Mouse (Mus musculus) brown adipose tissue, adult 24 weeks (tissue): ENCODE measurements around the gene Ddx51. TPM values are rescaled to one million over a fixed set of nuclear protein-coding genes. Genes with fewer than 3 reads are reported as not detected.

Experiments used
- H3K27ac ChIP-seq: fragments of 200-500 bp; replicated peaks from 2 replicates; pipeline ENCODE4 v1.5.1; 2012; ENCODE audit warnings: low read depth, mild to moderate bottlenecking, low read length
- H3K4me1 ChIP-seq: fragments of 200-500 bp; 2 replicates; pipeline ENCODE4 v1.6.1; 2012; ENCODE audit warnings: low read length, mixed read lengths; ENCODE audit not compliant: control insufficient read depth, insufficient read depth, insufficient read length
- H3K4me3 ChIP-seq: fragments of 200-500 bp; 2 replicates; pipeline ENCODE4 v1.5.1; 2012; ENCODE audit warnings: low read depth, mild to moderate bottlenecking, low read length, moderate library complexity; ENCODE audit not compliant: insufficient read depth
- polyA plus RNA-seq: library from polyadenylated mRNA; stranded (reverse); fragments of >200 nt; gene quantifications from 2 replicates; pipeline ENCODE4 v1.2.4, GENCODE M21; 2012; ENCODE audit not compliant: missing spikeins, insufficient read depth, insufficient read length

Ddx51 gene
- 3.6 and 3.8 TPM in 2 replicates for polyA plus RNA-seq

- Histone ChIP-seq H3K27ac (no peak within 1 kb of the TSS), H3K4me3 (peak within 1 kb of the TSS; percentile 95), H3K4me1 (no peaks in the 10 kb centered on the region)
Observed at GRCm38 (mm10) chr5:110652719-110653648, at the start of gene Ddx51, which contains the start of gene Noc4l. Gene Ddx51, plus strand, starts transcription at chr5:110653451. Gene Noc4l, minus strand, starts transcription at chr5:110653417.

- Histone ChIP-seq H3K4me3 (no peak overlapping the region), H3K4me1 (peaks cover 3% of the 10 kb centered on the region; the same call in 1 of the 2 replicates), H3K27ac (no peak overlapping the region)
Observed at GRCm38 (mm10) chr5:110604311-110604710, 48.9 kb upstream of the Ddx51 start.

GRCm38 (mm10) chr5:110605531-110606221 lies 47.6 kb upstream of the Ddx51 start:
- no peak overlapping the region for H3K4me3 ChIP-seq
- H3K4me1 ChIP-seq = peaks cover 3% of the 10 kb centered on the region; the same call in 1 of the 2 replicates
- no peak overlapping the region for H3K27ac ChIP-seq

- no peak overlapping the region for H3K4me3 ChIP-seq
- H3K27ac ChIP-seq = no peak overlapping the region
- peaks cover 1% of the 10 kb centered on the region; the same call in 1 of the 2 replicates for H3K4me1 ChIP-seq
Observed at GRCm38 (mm10) chr5:110607767-110608166, 45.5 kb upstream of the Ddx51 start.

DNA sequence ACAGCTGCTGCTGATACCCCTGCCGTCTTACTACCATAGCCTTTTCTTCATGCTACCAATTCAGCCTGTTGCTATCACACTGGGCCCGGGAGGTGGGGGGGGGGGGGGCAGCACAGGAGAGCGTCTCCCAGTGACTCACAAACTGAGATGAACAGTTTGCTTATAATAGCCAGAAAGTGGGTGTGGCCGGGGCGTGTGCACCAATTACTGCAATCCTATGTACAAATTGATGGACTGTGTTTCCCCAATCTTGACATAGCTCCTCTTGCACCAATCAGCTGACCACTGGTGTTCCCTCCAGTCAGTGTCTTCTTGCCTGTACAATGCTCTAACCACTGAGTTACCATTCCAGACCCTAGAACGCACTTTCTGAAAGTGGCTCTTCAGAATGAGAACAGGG lies 44.9 kb upstream of the Ddx51 start:
- Histone ChIP-seq H3K4me3 (no peak overlapping the region), H3K4me1 (no peaks in the 10 kb centered on the region; the same call in 1 of the 2 replicates), H3K27ac (no peak overlapping the region)

GRCm38 (mm10) chr5:110608941-110609340 lies 44.3 kb upstream of the Ddx51 start:
- Histone ChIP-seq H3K4me1 (no peaks in the 10 kb centered on the region; the same call in 1 of the 2 replicates), H3K4me3 (no peak overlapping the region)

DNA sequence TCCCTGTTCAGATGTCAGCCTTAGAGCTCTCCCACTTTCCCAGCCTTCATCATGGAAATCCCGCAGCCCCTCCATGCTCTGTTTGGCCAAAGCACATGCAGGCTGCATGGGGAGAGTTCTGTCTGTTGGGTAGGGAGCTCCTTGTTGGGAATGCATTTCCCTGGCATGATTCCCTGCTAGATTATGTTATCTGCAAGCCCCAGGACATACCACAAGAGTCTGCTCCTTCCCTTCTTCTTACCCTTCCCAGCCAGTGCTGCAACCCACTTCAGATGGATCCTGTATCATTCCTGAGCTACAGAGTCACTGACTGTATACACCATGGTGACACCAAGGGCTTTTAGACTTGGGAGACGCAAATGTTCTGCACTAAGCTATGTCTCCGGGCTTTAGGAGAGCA lies 43.8 kb upstream of the Ddx51 start:
- no peak overlapping the region for H3K27ac ChIP-seq

More at GRCm38 (mm10) chr5:110608941-110609340, 44.3 kb upstream of the Ddx51 start:
- H3K27ac ChIP-seq = no peak overlapping the region

GRCm38 (mm10) chr5:110609868-110610267 lies 43.4 kb upstream of the Ddx51 start:
- no peaks in the 10 kb centered on the region; the same call in 1 of the 2 replicates for H3K4me1 ChIP-seq
- no peak overlapping the region for H3K27ac ChIP-seq
- no peak overlapping the region for H3K4me3 ChIP-seq

More for the DNA sequence above, 43.8 kb upstream of the Ddx51 start:
- H3K4me1 ChIP-seq = no peaks in the 10 kb centered on the region; the same call in 1 of the 2 replicates
- H3K4me3 ChIP-seq = no peak overlapping the region

GRCm38 (mm10) chr5:110610484-110610883 lies 42.8 kb upstream of the Ddx51 start:
- H3K4me3 ChIP-seq = no peak overlapping the region
- no peaks in the 10 kb centered on the region; the same call in 1 of the 2 replicates for H3K4me1 ChIP-seq
- no peak overlapping the region for H3K27ac ChIP-seq

DNA sequence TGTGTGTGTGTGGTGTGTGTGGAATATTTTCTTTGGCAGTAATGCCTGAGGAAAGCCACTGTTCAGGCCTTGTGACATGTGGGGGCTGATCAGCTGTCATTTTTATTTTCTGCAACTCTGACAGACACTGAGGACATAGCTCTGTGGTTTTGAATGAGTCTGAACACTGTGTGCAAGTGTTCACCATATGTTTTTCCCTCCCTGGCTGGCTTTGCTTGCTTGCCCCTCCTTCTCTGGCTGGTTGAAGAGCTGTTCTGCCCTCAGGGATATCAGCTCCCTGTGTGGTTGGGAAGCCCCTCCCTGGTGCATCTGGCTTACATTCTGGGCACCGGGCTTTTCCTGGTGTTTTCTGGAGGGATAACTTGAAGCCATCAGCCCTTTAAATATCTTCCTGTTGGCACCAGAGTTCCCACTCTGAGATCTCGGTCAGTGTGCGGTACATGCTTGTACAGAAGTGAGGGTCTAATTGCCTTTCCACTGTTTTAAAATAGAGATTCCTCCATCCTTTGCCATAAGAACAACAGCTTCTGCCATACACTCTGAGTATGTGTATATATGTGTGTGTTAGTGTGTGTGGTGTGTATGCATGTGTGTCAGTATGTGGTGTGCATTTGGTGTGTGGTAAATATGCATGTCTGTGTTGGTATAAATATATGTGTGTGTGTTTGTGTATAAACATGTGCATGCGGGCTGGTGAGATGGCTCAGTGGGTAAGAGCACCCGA lies 41.7 kb upstream of the Ddx51 start:
- no peaks in the 10 kb centered on the region for H3K4me1 ChIP-seq
- no peak overlapping the region for H3K4me3 ChIP-seq
- no peak overlapping the region for H3K27ac ChIP-seq

DNA sequence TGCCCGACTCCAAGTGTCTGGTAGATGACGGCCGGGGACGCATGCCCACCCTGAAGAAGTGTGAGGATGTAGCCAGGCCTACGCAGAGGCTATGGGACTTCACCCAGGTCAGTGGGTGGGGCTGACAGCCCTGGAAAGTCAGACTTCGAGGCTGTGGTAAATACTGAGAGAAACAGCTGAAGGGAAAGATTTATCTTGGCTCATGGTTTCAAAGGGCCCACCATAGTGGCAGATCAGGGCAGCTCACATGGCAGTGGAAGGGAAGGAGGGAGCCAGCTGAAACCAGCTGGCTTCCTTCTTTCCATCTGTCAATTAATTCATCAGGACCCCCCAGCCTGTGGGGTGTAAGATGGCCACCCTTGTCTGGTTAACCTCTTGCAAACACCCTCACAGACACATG lies 34.0 kb upstream of the Ddx51 start:
- Histone ChIP-seq H3K27ac (no peak overlapping the region), H3K4me3 (no peak overlapping the region), H3K4me1 (no peaks in the 10 kb centered on the region)

GRCm38 (mm10) chr5:110624319-110624718 lies 28.9 kb upstream of the Ddx51 start:
- Histone ChIP-seq H3K4me3 (no peak overlapping the region), H3K4me1 (no peaks in the 10 kb centered on the region), H3K27ac (no peak overlapping the region)

- Histone ChIP-seq H3K4me1 (no peaks in the 10 kb centered on the region), H3K27ac (no peak overlapping the region), H3K4me3 (no peak overlapping the region)
Observed at GRCm38 (mm10) chr5:110627351-110627750, 25.9 kb upstream of the Ddx51 start.

- Histone ChIP-seq H3K4me1 (no peaks in the 10 kb centered on the region), H3K27ac (no peak overlapping the region), H3K4me3 (no peak overlapping the region)
Observed at GRCm38 (mm10) chr5:110628156-110628555, 25.1 kb upstream of the Ddx51 start.
